Mouse (Mus musculus): ENCODE measurements around the gene Flot1.

DNA sequence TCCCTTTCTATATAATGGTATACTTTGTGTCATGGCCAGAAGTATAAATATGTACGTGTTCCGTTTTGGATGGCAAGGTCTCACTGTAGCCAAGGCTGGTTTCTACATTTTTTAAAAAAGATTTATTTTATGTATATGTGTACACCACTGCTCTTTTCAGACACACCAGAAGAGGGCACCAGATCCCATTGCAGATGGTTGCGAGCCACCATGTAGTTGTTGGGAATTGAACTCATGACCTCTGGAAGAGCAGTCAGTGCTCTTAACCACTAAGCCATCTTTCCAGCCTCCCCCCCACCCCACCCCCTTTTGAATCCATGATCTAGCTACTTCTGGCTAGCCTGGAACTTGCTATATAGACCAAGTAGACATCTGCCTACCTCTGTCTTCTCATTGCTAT is 20.5 kb downstream of the Flot1 start:
- TF ChIP-seq CTCF (IDR thresholded peaks at IDR 0.05; ENCODE audit: extremely low read depth, insufficient read depth, low read length) (no peak), POLR2A (IDR thresholded peaks at IDR 0.05; ENCODE audit: extremely low read depth, insufficient read depth, low read length) (no peak)
